Mouse (Mus musculus) megakaryocyte-erythroid progenitor cell, adult 5-6 weeks (primary cell): ENCODE data around the gene Olfr631. TPM values are rescaled to one million over a fixed set of nuclear protein-coding genes. Genes with fewer than 3 reads are reported as not detected.
"Not testable (repeated sequence)": the region's sequence is repeated elsewhere in the genome, so short reads cannot be mapped to it uniquely, and the experiment has no call there.

Source experiments
- ATAC-seq: replicated peaks from 2 replicates; pipeline ENCODE4 v1.8.0; 2016; ENCODE audit warnings: mild to moderate bottlenecking, inconsistent platforms; ENCODE audit not compliant: severe bottlenecking, poor library complexity, low FRiP score, low TSS enrichment
- total RNA-seq, 2 experiments: library from RNA; stranded (forward) in 1 of 2; stranded (reverse) in 1 of 2; fragments of 200-1000, 215-1000 nt in 1 of 2; fragments of >200 nt in 1 of 2; fragmentation: Nextera tagmentation in 1 of 2; gene quantifications; 2 replicates each; pipeline ENCODE4 v1.2.3; 2014 to 2017

The Olfr631 gene
- total RNA-seq (2014; fragmentation: Nextera tagmentation) (not detected in 2 replicates), total RNA-seq (2017) (not detected in 2 replicates)

GRCm38 (mm10) chr7:103928525-103928924, at the start of gene Olfr631:
Gene Olfr631, plus strand, starts transcription at chr7:103928825.
- no peak for ATAC-seq

DNA sequence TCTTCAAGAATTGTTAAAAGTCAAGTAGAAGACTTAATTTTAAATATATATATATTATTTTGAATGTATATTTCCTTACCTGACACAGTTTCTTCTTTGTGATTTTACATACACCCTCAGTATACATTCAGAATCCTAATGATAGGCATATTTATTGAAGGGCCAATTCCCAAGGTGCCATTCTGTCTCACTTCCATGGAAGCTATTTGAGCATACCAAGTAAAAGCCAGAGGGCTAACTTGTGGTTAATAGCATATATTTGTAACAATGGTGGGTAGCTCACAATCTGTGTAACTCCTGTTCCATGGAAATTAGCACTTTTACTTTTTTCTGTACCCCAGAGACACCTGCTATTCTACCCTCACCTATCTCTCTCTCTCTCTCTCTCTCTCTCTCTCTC, 42.5 kb upstream of the Olfr631 start, which contains the start of gene Olfr66:
Gene Olfr66 (minus strand): TSS at position 101 of the 400 bp plus-strand sequence.
- ATAC-seq, result no peak

DNA sequence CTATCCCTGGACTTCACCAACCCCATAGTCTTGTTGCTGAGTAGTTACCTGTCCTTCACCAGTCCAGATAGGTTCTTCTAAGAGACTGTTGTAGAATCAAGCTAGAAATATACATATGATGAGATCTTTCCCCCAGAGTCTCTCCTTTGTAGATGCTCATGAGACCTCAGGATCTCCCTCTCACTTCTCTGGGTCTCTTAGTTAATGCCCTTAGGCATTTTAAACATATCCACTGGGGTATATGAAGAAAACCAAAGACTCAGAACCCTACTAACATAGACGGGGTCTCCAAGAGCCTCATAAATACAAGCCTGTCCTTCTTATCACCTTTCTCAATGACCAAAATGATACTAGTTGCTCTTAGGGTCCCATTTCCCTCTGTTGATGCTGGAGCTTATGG, 34.2 kb upstream of the Olfr631 start, which contains the start of gene Olfr64:
Gene Olfr64 (minus strand): TSS at position 101 of the 400 bp plus-strand sequence.
- no peak for ATAC-seq

GRCm38 (mm10) chr7:103903187-103903586, 25.4 kb upstream of the Olfr631 start, which contains the start of gene Olfr65:
Gene Olfr65, plus strand, starts transcription at chr7:103903487.
- no peak for ATAC-seq

- ATAC-seq, result peak; percentile 89
Measured at GRCm38 (mm10) chr7:103910047-103910446, 18.6 kb upstream of the Olfr631 start.

GRCm38 (mm10) chr7:103912969-103913511, 15.6 kb upstream of the Olfr631 start:
- ATAC-seq, result peak; percentile 68

DNA sequence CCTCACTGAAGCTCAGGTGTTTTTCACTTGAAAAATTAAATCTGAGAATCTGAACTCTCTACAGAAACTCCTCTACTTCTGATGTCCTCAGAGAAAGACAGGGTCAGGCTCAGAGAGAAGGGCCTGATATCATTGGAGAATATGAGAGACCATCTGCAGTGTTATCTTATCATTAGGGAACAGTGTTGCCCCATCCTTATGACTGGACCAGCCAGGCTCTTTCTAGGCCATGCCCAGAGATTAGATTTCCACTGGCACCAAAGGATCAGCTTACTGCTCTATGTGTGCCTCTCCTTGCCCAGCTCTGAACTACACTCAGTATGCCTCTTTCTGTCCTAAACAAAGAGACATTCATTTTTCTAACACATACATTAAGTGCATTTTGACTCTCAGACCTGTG, 13.3 kb upstream of the Olfr631 start:
- peak; percentile 74 for ATAC-seq

GRCm38 (mm10) chr7:103934264-103934663, 5.6 kb downstream of the Olfr631 start, which contains the start of gene Olfr632:
Gene Olfr632, plus strand, starts transcription at chr7:103934347.
- no peak for ATAC-seq

- ATAC-seq, result peak; percentile 97
Measured at GRCm38 (mm10) chr7:103942730-103943129, 14.1 kb downstream of the Olfr631 start.

GRCm38 (mm10) chr7:103944137-103944536, 15.5 kb downstream of the Olfr631 start, which contains the start of gene Olfr633:
Gene Olfr633, plus strand, starts transcription at chr7:103944437.
- no peak for ATAC-seq

DNA sequence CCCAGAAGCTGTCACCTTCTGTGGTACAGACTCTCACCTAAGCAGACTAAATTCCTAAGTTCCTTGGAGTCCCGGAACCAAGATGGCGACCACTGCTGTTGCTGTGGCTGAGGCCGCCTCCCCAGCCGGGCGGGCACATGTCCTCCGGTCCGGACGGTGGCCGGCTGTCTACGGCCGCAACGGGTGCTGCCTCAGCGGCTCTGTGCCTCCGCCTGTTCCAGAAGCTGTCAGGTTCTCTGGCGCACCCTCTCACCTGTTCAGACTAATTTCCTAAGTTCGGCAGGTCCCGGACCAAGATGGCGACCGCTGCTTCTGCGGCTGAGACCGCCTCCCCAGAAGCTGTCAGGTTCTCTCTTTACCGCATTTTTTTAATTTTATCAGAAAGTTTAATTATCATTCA, 38.2 kb downstream of the Olfr631 start:
- ATAC-seq, result not testable (repeated sequence)

- no peak for ATAC-seq
Measured at GRCm38 (mm10) chr7:103970852-103971251, 42.2 kb downstream of the Olfr631 start, which contains the start of gene Olfr635. Gene Olfr635, plus strand, starts transcription at chr7:103971152.

GRCm38 (mm10) chr7:103971782-103972181, 43.2 kb downstream of the Olfr631 start:
- no peak for ATAC-seq

Other genes starting within 250 kb of the Olfr631 start
Only the 30 nearest of the 33 such genes appear.
- gene Olfr243, start 214.2 kb upstream of the Olfr631 start, total RNA-seq (2014; fragmentation: Nextera tagmentation), result not detected in 2 replicates
- gene Olfr243, start 214.2 kb upstream of the Olfr631 start, total RNA-seq (2017), result not detected in 2 replicates
- not detected in 2 replicates for gene Olfr628, start 198.5 kb upstream of the Olfr631 start, total RNA-seq (2014; fragmentation: Nextera tagmentation)
- not detected in 2 replicates for gene Olfr628, start 198.5 kb upstream of the Olfr631 start, total RNA-seq (2017)
- gene Olfr629, start 183.9 kb upstream of the Olfr631 start, total RNA-seq (2014; fragmentation: Nextera tagmentation), result not detected in 2 replicates
- gene Olfr629, start 183.9 kb upstream of the Olfr631 start, total RNA-seq (2017), result not detected in 2 replicates
- gene Olfr630, start 171.5 kb upstream of the Olfr631 start, total RNA-seq (2014; fragmentation: Nextera tagmentation), result not detected in 2 replicates
- gene Olfr630, start 171.5 kb upstream of the Olfr631 start, total RNA-seq (2017), result not detected in 2 replicates
- not detected in 2 replicates for gene Olfr69, start 157.2 kb upstream of the Olfr631 start, total RNA-seq (2014; fragmentation: Nextera tagmentation)
- not detected in 2 replicates for gene Olfr69, start 157.2 kb upstream of the Olfr631 start, total RNA-seq (2017)
- gene Olfr68, start 149.1 kb upstream of the Olfr631 start, total RNA-seq (2014; fragmentation: Nextera tagmentation), result not detected in 2 replicates
- gene Olfr68, start 149.1 kb upstream of the Olfr631 start, total RNA-seq (2017), result not detected in 2 replicates
- not detected in 2 replicates for gene Olfr67, start 137.0 kb upstream of the Olfr631 start, total RNA-seq (2014; fragmentation: Nextera tagmentation)
- not detected in 2 replicates for gene Olfr67, start 137.0 kb upstream of the Olfr631 start, total RNA-seq (2017)
- gene Hbb-bt, start 114.8 kb upstream of the Olfr631 start, total RNA-seq (2014; fragmentation: Nextera tagmentation), result 118 and 169 TPM in 2 replicates
- 10.7 and 57.4 TPM in 2 replicates for gene Hbb-bt, start 114.8 kb upstream of the Olfr631 start, total RNA-seq (2017)
- 149 and 199 TPM in 2 replicates for gene Hbb-bs, start 100.7 kb upstream of the Olfr631 start, total RNA-seq (2014; fragmentation: Nextera tagmentation)
- 20.1 and 148 TPM in 2 replicates for gene Hbb-bs, start 100.7 kb upstream of the Olfr631 start, total RNA-seq (2017)
- gene Hbb-bh2, start 88.3 kb upstream of the Olfr631 start, total RNA-seq (2014; fragmentation: Nextera tagmentation), result not detected in 2 replicates
- gene Hbb-bh2, start 88.3 kb upstream of the Olfr631 start, total RNA-seq (2017), result not detected in 2 replicates
- gene Hbb-bh1, start 85.7 kb upstream of the Olfr631 start, total RNA-seq (2014; fragmentation: Nextera tagmentation), result not detected in 2 replicates
- gene Hbb-bh1, start 85.7 kb upstream of the Olfr631 start, total RNA-seq (2017), result not detected in 2 replicates
- not detected in 2 replicates for gene Hbb-y, start 75.6 kb upstream of the Olfr631 start, total RNA-seq (2014; fragmentation: Nextera tagmentation)
- gene Hbb-y, start 75.6 kb upstream of the Olfr631 start, total RNA-seq (2017), result not detected in 2 replicates
- gene Olfr66, start 42.6 kb upstream of the Olfr631 start, total RNA-seq (2014; fragmentation: Nextera tagmentation), result not detected in 2 replicates
- not detected in 2 replicates for gene Olfr66, start 42.6 kb upstream of the Olfr631 start, total RNA-seq (2017)
- not detected in 2 replicates for gene Olfr64, start 34.3 kb upstream of the Olfr631 start, total RNA-seq (2014; fragmentation: Nextera tagmentation)
- not detected in 2 replicates for gene Olfr64, start 34.3 kb upstream of the Olfr631 start, total RNA-seq (2017)
- not detected in 2 replicates for gene Olfr65, start 25.3 kb upstream of the Olfr631 start, total RNA-seq (2014; fragmentation: Nextera tagmentation)
- gene Olfr65, start 25.3 kb upstream of the Olfr631 start, total RNA-seq (2017), result not detected in 2 replicates
- not detected in 2 replicates for gene Olfr632, start 5.5 kb downstream of the Olfr631 start, total RNA-seq (2014; fragmentation: Nextera tagmentation)
- gene Olfr632, start 5.5 kb downstream of the Olfr631 start, total RNA-seq (2017), result not detected in 2 replicates
- not detected in 2 replicates for gene Olfr633, start 15.6 kb downstream of the Olfr631 start, total RNA-seq (2014; fragmentation: Nextera tagmentation)
- gene Olfr633, start 15.6 kb downstream of the Olfr631 start, total RNA-seq (2017), result not detected in 2 replicates
- not detected in 2 replicates for gene Olfr635, start 42.3 kb downstream of the Olfr631 start, total RNA-seq (2014; fragmentation: Nextera tagmentation)
- not detected in 2 replicates for gene Olfr635, start 42.3 kb downstream of the Olfr631 start, total RNA-seq (2017)
- not detected in 2 replicates for gene Olfr638, start 69.9 kb downstream of the Olfr631 start, total RNA-seq (2014; fragmentation: Nextera tagmentation)
- not detected in 2 replicates for gene Olfr638, start 69.9 kb downstream of the Olfr631 start, total RNA-seq (2017)
- gene Olfr639, start 88.5 kb downstream of the Olfr631 start, total RNA-seq (2014; fragmentation: Nextera tagmentation), result not detected in 2 replicates
- not detected in 2 replicates for gene Olfr639, start 88.5 kb downstream of the Olfr631 start, total RNA-seq (2017)
- gene Olfr640, start 96.7 kb downstream of the Olfr631 start, total RNA-seq (2014; fragmentation: Nextera tagmentation), result not detected in 2 replicates
- gene Olfr640, start 96.7 kb downstream of the Olfr631 start, total RNA-seq (2017), result not detected in 2 replicates
- gene Olfr641, start 106.6 kb downstream of the Olfr631 start, total RNA-seq (2014; fragmentation: Nextera tagmentation), result not detected in 2 replicates
- gene Olfr641, start 106.6 kb downstream of the Olfr631 start, total RNA-seq (2017), result not detected in 2 replicates
- not detected in 2 replicates for gene Olfr642, start 123.8 kb downstream of the Olfr631 start, total RNA-seq (2014; fragmentation: Nextera tagmentation)
- not detected in 2 replicates for gene Olfr642, start 123.8 kb downstream of the Olfr631 start, total RNA-seq (2017)
- not detected in 2 replicates for gene 4930516K23Rik, start 132.6 kb downstream of the Olfr631 start, total RNA-seq (2014; fragmentation: Nextera tagmentation)
- not detected in 2 replicates for gene 4930516K23Rik, start 132.6 kb downstream of the Olfr631 start, total RNA-seq (2017)
- gene Olfr644, start 143.0 kb downstream of the Olfr631 start, total RNA-seq (2014; fragmentation: Nextera tagmentation), result not detected in 2 replicates
- gene Olfr644, start 143.0 kb downstream of the Olfr631 start, total RNA-seq (2017), result not detected in 2 replicates
- gene Olfr645, start 156.6 kb downstream of the Olfr631 start, total RNA-seq (2014; fragmentation: Nextera tagmentation), result not detected in 2 replicates
- not detected in 2 replicates for gene Olfr645, start 156.6 kb downstream of the Olfr631 start, total RNA-seq (2017)
- not detected in 2 replicates for gene Olfr646, start 176.0 kb downstream of the Olfr631 start, total RNA-seq (2014; fragmentation: Nextera tagmentation)
- gene Olfr646, start 176.0 kb downstream of the Olfr631 start, total RNA-seq (2017), result not detected in 2 replicates
- not detected in 2 replicates for gene Ubqln5, start 201.0 kb downstream of the Olfr631 start, total RNA-seq (2014; fragmentation: Nextera tagmentation)
- gene Ubqln5, start 201.0 kb downstream of the Olfr631 start, total RNA-seq (2017), result not detected in 2 replicates
- not detected in 2 replicates for gene Olfr643, start 208.6 kb downstream of the Olfr631 start, total RNA-seq (2014; fragmentation: Nextera tagmentation)
- not detected in 2 replicates for gene Olfr643, start 208.6 kb downstream of the Olfr631 start, total RNA-seq (2017)
- not detected in 2 replicates for gene Ubqln3, start 214.5 kb downstream of the Olfr631 start, total RNA-seq (2014; fragmentation: Nextera tagmentation)
- gene Ubqln3, start 214.5 kb downstream of the Olfr631 start, total RNA-seq (2017), result not detected in 2 replicates